Mouse (Mus musculus) hindbrain, embryonic 14.5 days (tissue): ENCODE measurements around the gene Zfp644. TPM values are rescaled to one million over a fixed set of nuclear protein-coding genes. Genes with fewer than 3 reads are reported as not detected.
A peak's percentile ranks its signal among the peaks of the same experiment; 100 is the strongest.
"Not testable (repeated sequence)": the region's sequence is repeated elsewhere in the genome, so short reads cannot be mapped to it uniquely, and the experiment has no call there.

ENCODE experiments used
- ATAC-seq: fragments of 200-750 bp; cut with Nextera tagmentation; 2 replicates; pipeline ENCODE4 v1.8.0; 2017; ENCODE audit warnings: moderate number of reproducible peaks, mild to moderate bottlenecking, moderate TSS enrichment, moderate library complexity; ENCODE audit not compliant: low FRiP score
- DNase-seq: peaks from one replicate; pipeline ENCODE4 v3.0.0-alpha.2; 2015; ENCODE audit warnings: low spot score
- H3K27ac ChIP-seq: fragments of 300-500 bp; sonication (generic); 2 replicates; pipeline ENCODE4 v1.5.1; 2014; ENCODE audit warnings: mild to moderate bottlenecking, moderate library complexity
- H3K27me3 ChIP-seq: fragments of 300-500 bp; sonication (generic); 2 replicates; pipeline ENCODE4 v1.6.1; 2014; ENCODE audit warnings: mild to moderate bottlenecking, low read length, mixed read lengths; ENCODE audit not compliant: control insufficient read depth, insufficient read depth
- H3K36me3 ChIP-seq: fragments of 300-500 bp; sonication (generic); replicated peaks from 2 replicates; pipeline ENCODE4 v1.6.1; 2014; ENCODE audit not compliant: control insufficient read depth, insufficient read depth
- H3K4me1 ChIP-seq: fragments of 300-500 bp; sonication (generic); replicated peaks from 2 replicates; pipeline ENCODE4 v1.6.1; 2014; ENCODE audit warnings: antibody characterized with exemption, low read length, mixed read lengths; ENCODE audit not compliant: control insufficient read depth, insufficient read depth
- H3K4me2 ChIP-seq: fragments of 300-500 bp; sonication (generic); replicated peaks from 2 replicates; pipeline ENCODE4 v1.6.1; 2014; ENCODE audit warnings: mild to moderate bottlenecking, moderate library complexity
- H3K4me3 ChIP-seq: fragments of 300-500 bp; sonication (generic); replicated peaks from 2 replicates; pipeline ENCODE4 v1.5.1; 2014; ENCODE audit warnings: mild to moderate bottlenecking, low read length
- H3K9ac ChIP-seq: fragments of 300-500 bp; sonication (generic); 2 replicates; pipeline ENCODE4 v1.6.1; 2014
- H3K9me3 ChIP-seq: fragments of 300-500 bp; sonication (generic); 2 replicates; pipeline ENCODE4 v1.6.1; 2016; ENCODE audit warnings: low read length; ENCODE audit not compliant: control insufficient read depth
- WGBS: fragments of 180-500 bp; shearing (Covaris S2); extraction: QIAGEN DNeasy Blood & Tissue Kit; methylation state at CpG from one replicate; pipeline ENCODE4 v1.1.7; 2014; 5-methylcytosine and 5-hydroxymethylcytosine counted together
- polyA plus RNA-seq: library from polyadenylated mRNA; unstranded; fragments of >200 nt; fragmentation: Nextera tagmentation; extraction: Ambion mirVana; gene quantifications from 2 replicates; pipeline ENCODE4 v1.2.1, GENCODE M21; 2014

Gene Zfp644
- polyA plus RNA-seq, 1 experiment from 2014 or later: 104 TPM

GRCm38 (mm10) chr5:106706363-106706762 is 9.3 kb upstream of the Zfp644 start:
- Histone ChIP-seq H3K27ac (no peak overlapping the region), H3K4me1 (no peaks in the 10 kb centered on the region), H3K9me3 (peaks cover 4% of the 10 kb centered on the region; the same call in 1 of the 2 replicates), H3K4me2 (no peak overlapping the region), H3K4me3 (no peak overlapping the region), H3K36me3 (no peaks in the 10 kb centered on the region), H3K27me3 (no peaks in the 10 kb centered on the region), H3K9ac (no peak overlapping the region)
- no peak for DNase-seq
- ATAC-seq: no peak
- WGBS: 89% methylated on average over 3 of the region's 3 CpGs

GRCm38 (mm10) chr5:106705162-106705561 is 8.1 kb upstream of the Zfp644 start:
- no peak overlapping the region for H3K4me2 ChIP-seq
- WGBS: 83% methylated on average over 5 of the region's 5 CpGs
- no peak overlapping the region for H3K27ac ChIP-seq
- no peaks in the 10 kb centered on the region for H3K27me3 ChIP-seq
- peaks cover 4% of the 10 kb centered on the region; the same call in 1 of the 2 replicates for H3K9me3 ChIP-seq
- no peaks in the 10 kb centered on the region for H3K36me3 ChIP-seq
- H3K9ac ChIP-seq: no peak overlapping the region
- no peak overlapping the region for H3K4me3 ChIP-seq
- no peaks in the 10 kb centered on the region for H3K4me1 ChIP-seq
- no peak for DNase-seq
- ATAC-seq: no peak

- Histone ChIP-seq H3K4me1 (peaks cover 27% of the 10 kb centered on the region), H3K9ac (peak overlapping the region; percentile 96), H3K4me3 (peak overlapping the region; percentile 91), H3K36me3 (peaks cover 12% of the 10 kb centered on the region), H3K4me2 (peak overlapping the region; percentile 89), H3K9me3 (no peaks in the 10 kb centered on the region), H3K27ac (peak overlapping the region; percentile 100), H3K27me3 (no peaks in the 10 kb centered on the region)
- 1% methylated on average over 59 of the region's 63 CpGs for WGBS
- DNase-seq (peak; percentile 70), ATAC-seq (peak; percentile 90)
Measured at GRCm38 (mm10) chr5:106695681-106696395, 1.2 kb downstream of the Zfp644 start.

GRCm38 (mm10) chr5:106695141-106695540 is 1.9 kb downstream of the Zfp644 start:
- 44% methylated on average over 9 of the region's 9 CpGs for WGBS

GRCm38 (mm10) chr5:106694683-106695082 is 2.4 kb downstream of the Zfp644 start:
- no peak overlapping the region for H3K27ac ChIP-seq
- peak overlapping the region; percentile 91; the same call in 1 of the 2 replicates for H3K4me3 ChIP-seq
- no peaks in the 10 kb centered on the region for H3K27me3 ChIP-seq
- H3K9ac ChIP-seq: 0 out of 2 replicates have a peak overlapping the region, but pooled peaks have one; percentile 96
- no peak for ATAC-seq
- H3K9me3 ChIP-seq: no peaks in the 10 kb centered on the region
- peaks cover 14% of the 10 kb centered on the region for H3K36me3 ChIP-seq
- 79% methylated on average over 1 of the region's 1 CpGs for WGBS
- H3K4me2 ChIP-seq: peak overlapping the region; percentile 89
- DNase-seq: no peak
- peaks cover 27% of the 10 kb centered on the region for H3K4me1 ChIP-seq

More at GRCm38 (mm10) chr5:106695141-106695540, 1.9 kb downstream of the Zfp644 start:
- Histone ChIP-seq H3K4me3 (peak overlapping the region; percentile 91), H3K4me1 (peaks cover 27% of the 10 kb centered on the region), H3K9ac (peak overlapping the region; percentile 96), H3K27me3 (no peaks in the 10 kb centered on the region), H3K4me2 (peak overlapping the region; percentile 89), H3K9me3 (no peaks in the 10 kb centered on the region), H3K36me3 (peaks cover 14% of the 10 kb centered on the region), H3K27ac (peak overlapping the region; percentile 100)
- no peak for ATAC-seq
- no peak for DNase-seq

- peaks cover 14% of the 10 kb centered on the region for H3K36me3 ChIP-seq
- no peak for ATAC-seq
- no peak overlapping the region for H3K4me3 ChIP-seq
- H3K27ac ChIP-seq: no peak overlapping the region
- H3K4me2 ChIP-seq: no peak overlapping the region
- peaks cover 27% of the 10 kb centered on the region for H3K4me1 ChIP-seq
- DNase-seq: no peak
- no peaks in the 10 kb centered on the region for H3K9me3 ChIP-seq
- WGBS: 88% methylated on average over 4 of the region's 4 CpGs
- no peak overlapping the region for H3K9ac ChIP-seq
- H3K27me3 ChIP-seq: no peaks in the 10 kb centered on the region
Measured at GRCm38 (mm10) chr5:106693034-106693433, 4.1 kb downstream of the Zfp644 start.

GRCm38 (mm10) chr5:106680636-106681458 is 16.2 kb downstream of the Zfp644 start:
- H3K4me3 ChIP-seq: no peak overlapping the region
- H3K27me3 ChIP-seq: no peaks in the 10 kb centered on the region
- no peak for DNase-seq
- H3K9ac ChIP-seq: no peak overlapping the region
- H3K9me3 ChIP-seq: no peaks in the 10 kb centered on the region
- no peak overlapping the region for H3K27ac ChIP-seq
- no peaks in the 10 kb centered on the region for H3K4me1 ChIP-seq
- WGBS: 98% methylated on average over 6 of the region's 6 CpGs
- no peak for ATAC-seq
- H3K4me2 ChIP-seq: no peak overlapping the region
- 0 out of 2 replicates have a peak, but pooled peaks cover 5% of the 10 kb centered on the region for H3K36me3 ChIP-seq

GRCm38 (mm10) chr5:106679659-106680058 is 17.4 kb downstream of the Zfp644 start:
- WGBS: 97% methylated on average over 1 of the region's 1 CpGs
- H3K27me3 ChIP-seq: no peaks in the 10 kb centered on the region
- 0 out of 2 replicates have a peak, but pooled peaks cover 5% of the 10 kb centered on the region for H3K36me3 ChIP-seq
- no peak overlapping the region for H3K9ac ChIP-seq
- H3K9me3 ChIP-seq: no peaks in the 10 kb centered on the region
- DNase-seq (no peak), ATAC-seq (no peak)
- H3K4me3 ChIP-seq: no peak overlapping the region
- no peaks in the 10 kb centered on the region for H3K4me1 ChIP-seq
- no peak overlapping the region for H3K27ac ChIP-seq
- no peak overlapping the region for H3K4me2 ChIP-seq

- WGBS: 78% methylated on average over 1 of the region's 1 CpGs
- H3K9ac ChIP-seq, H3K36me3 ChIP-seq, ATAC-seq, H3K4me3 ChIP-seq, H3K27me3 ChIP-seq, H3K27ac ChIP-seq, H3K9me3 ChIP-seq, H3K4me1 ChIP-seq, H3K4me2 ChIP-seq, DNase-seq: not testable (repeated sequence)
Measured at GRCm38 (mm10) chr5:106678823-106679222, 18.3 kb downstream of the Zfp644 start.
